Mouse (Mus musculus) neural tube, embryonic 11.5 days (tissue): ENCODE results near the gene Mis18bp1. TPM values are rescaled to one million over a fixed set of nuclear protein-coding genes. Genes with fewer than 3 reads are reported as not detected.

Experiments used
- polyA plus RNA-seq: library from polyadenylated mRNA; unstranded; fragments of >200 nt; fragmentation: Nextera tagmentation; extraction: Ambion mirVana; gene quantifications from 2 replicates; pipeline ENCODE4 v1.2.1, GENCODE M21; 2014

Gene Mis18bp1
- polyA plus RNA-seq, 1 experiment from 2014 or later = 61.6 TPM

Other genes starting within 250 kb of the Mis18bp1 start
- gene Klhl28, start 207.1 kb downstream of the Mis18bp1 start, polyA plus RNA-seq = 20.6 and 20.7 TPM in 2 replicates
- gene Togaram1, start 206.8 kb downstream of the Mis18bp1 start, polyA plus RNA-seq = 24.1 and 26.7 TPM in 2 replicates
- 57.3 and 57.9 TPM in 2 replicates for gene Prpf39, start 136.3 kb downstream of the Mis18bp1 start, polyA plus RNA-seq
- 625 and 636 TPM in 2 replicates for gene Fkbp3, start 98.6 kb downstream of the Mis18bp1 start, polyA plus RNA-seq
- 11.9 and 15.0 TPM in 2 replicates for gene Fancm, start 97.0 kb downstream of the Mis18bp1 start, polyA plus RNA-seq
- not detected in 2 replicates for gene Wdr20rt, start 52.9 kb upstream of the Mis18bp1 start, polyA plus RNA-seq